Mouse (Mus musculus) myocyte (in vitro differentiated cells): ENCODE results near the gene Gnas.

ENCODE experiments used
- CEBPB ChIP-seq: IDR thresholded peaks from 2 replicates; pipeline ENCODE4 v1.6.1; 2011; ENCODE audit warnings: mild to moderate bottlenecking, moderate library complexity; ENCODE audit not compliant: poor library complexity, insufficient read depth, severe bottlenecking
- E2F4 ChIP-seq: IDR thresholded peaks from one replicate; pipeline ENCODE4 v1.6.1; 2011; ENCODE audit warnings: mild to moderate bottlenecking, control low read depth, moderate library complexity; ENCODE audit not compliant: insufficient read depth
- MAX ChIP-seq: IDR thresholded peaks from one replicate; pipeline ENCODE4 v1.6.1; 2011; ENCODE audit warnings: low read depth, mild to moderate bottlenecking, control low read depth
- MYOD1 ChIP-seq, 3 experiments: IDR thresholded peaks; one replicate each; pipeline ENCODE4 v1.6.1; 2011; ENCODE audit warnings: control low read depth in 2 of 3, low read depth in 2 of 3, mild to moderate bottlenecking in 2 of 3, moderate library complexity in 1 of 3; ENCODE audit not compliant: insufficient read length in 2 of 3, control insufficient read depth in 1 of 3
- MYOG ChIP-seq, 3 experiments: IDR thresholded peaks; one replicate each; pipeline ENCODE4 v1.6.1; 2011; ENCODE audit warnings: control low read depth in 2 of 3, low read depth in 2 of 3, mild to moderate bottlenecking in 2 of 3; ENCODE audit not compliant: insufficient read length in 2 of 3, control insufficient read depth in 1 of 3, insufficient read depth in 1 of 3
- POLR2A ChIP-seq: IDR thresholded peaks from one replicate; pipeline ENCODE4 v1.6.1; 2011; ENCODE audit warnings: low read depth, mild to moderate bottlenecking, control low read depth, moderate library complexity; ENCODE audit not compliant: insufficient read length
- POLR2AphosphoS2 ChIP-seq: IDR thresholded peaks from one replicate; pipeline ENCODE4 v1.6.1; 2011; ENCODE audit warnings: low read depth, control low read depth; ENCODE audit not compliant: insufficient read length
- REST ChIP-seq: IDR thresholded peaks from one replicate; pipeline ENCODE4 v1.6.1; 2011; ENCODE audit warnings: mild to moderate bottlenecking, control low read depth, moderate library complexity; ENCODE audit not compliant: insufficient read depth, insufficient read length
- SRF ChIP-seq: IDR thresholded peaks from one replicate; pipeline ENCODE4 v1.6.1; 2011; ENCODE audit warnings: low read depth; ENCODE audit not compliant: control insufficient read depth, insufficient read length
- TCF12 ChIP-seq: IDR thresholded peaks from one replicate; pipeline ENCODE4 v1.6.1; 2011; ENCODE audit warnings: mild to moderate bottlenecking, control low read depth; ENCODE audit not compliant: poor library complexity, insufficient read depth, severe bottlenecking
- TCF3 ChIP-seq: IDR thresholded peaks from one replicate; pipeline ENCODE4 v1.6.1; 2011; ENCODE audit warnings: low read depth, control low read depth; ENCODE audit not compliant: insufficient read length
- USF1 ChIP-seq: IDR thresholded peaks from one replicate; pipeline ENCODE4 v1.6.1; 2011; ENCODE audit warnings: low read depth, mild to moderate bottlenecking, control low read depth, moderate library complexity

DNA sequence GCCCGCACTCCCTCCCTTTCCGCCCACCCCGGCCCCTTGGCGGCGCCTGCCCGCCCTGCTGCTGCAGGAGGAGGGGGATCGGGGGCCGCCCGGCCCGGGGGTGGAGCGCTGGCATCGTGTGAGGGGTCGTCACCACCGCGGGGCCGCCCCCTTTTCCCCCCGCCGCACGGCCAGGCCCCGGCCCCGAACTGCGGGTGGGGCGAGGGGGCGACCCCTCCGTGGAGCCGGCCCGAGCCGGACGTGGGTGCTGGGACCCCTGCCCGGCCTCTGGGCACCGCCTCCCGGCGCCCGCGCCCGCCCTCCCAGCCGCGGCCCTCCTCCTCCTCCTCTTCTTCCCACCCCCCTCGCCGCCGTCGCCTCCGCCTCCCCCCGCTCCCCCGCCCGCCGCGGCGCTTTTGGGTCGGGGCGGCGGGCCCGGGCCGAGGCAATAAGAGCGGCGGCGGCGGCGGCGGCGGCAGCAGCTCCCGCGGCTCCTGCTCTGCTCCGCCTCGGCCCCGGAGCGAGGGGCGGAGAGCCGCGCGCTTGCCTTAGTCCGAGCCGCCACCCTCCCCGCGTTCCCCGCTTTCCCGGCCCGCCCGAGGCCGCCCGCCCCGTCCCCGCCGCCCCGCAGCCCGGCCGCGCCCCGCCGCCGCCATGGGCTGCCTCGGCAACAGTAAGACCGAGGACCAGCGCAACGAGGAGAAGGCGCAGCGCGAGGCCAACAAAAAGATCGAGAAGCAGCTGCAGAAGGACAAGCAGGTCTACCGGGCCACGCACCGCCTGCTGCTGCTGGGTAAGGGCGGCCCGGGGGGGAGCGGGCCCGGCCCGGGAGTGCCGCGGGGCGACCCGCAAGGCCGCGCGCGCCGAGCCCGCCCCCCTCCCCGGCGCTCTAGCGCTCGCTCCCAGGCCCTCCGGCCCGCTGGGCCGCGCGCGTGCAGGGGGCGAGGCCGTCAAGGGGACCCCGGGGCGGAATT, 45.8 kb downstream of the Gnas start:
- TF ChIP-seq TCF12 = no peak
- peak; percentile 65 for TF ChIP-seq POLR2A
- TF ChIP-seq MAX = no peak
- TF ChIP-seq E2F4 = no peak
- TF ChIP-seq USF1 = no peak
- TF ChIP-seq MYOD1 (IDR thresholded peaks at IDR 0.05; ENCODE audit: control insufficient read depth in 1 of 3, insufficient read length in 2 of 3, low read depth in 2 of 3) = no peak
- peak; percentile 42 for TF ChIP-seq POLR2AphosphoS2
- TF ChIP-seq TCF3 = no peak
- TF ChIP-seq REST = no peak
- no peak for TF ChIP-seq CEBPB
- no peak for TF ChIP-seq MYOG (IDR thresholded peaks at IDR 0.05; ENCODE audit: control insufficient read depth in 1 of 3, insufficient read depth in 1 of 3, insufficient read length in 2 of 3, low read depth in 2 of 3)
- no peak for TF ChIP-seq SRF
